In the genomic region with DNA sequence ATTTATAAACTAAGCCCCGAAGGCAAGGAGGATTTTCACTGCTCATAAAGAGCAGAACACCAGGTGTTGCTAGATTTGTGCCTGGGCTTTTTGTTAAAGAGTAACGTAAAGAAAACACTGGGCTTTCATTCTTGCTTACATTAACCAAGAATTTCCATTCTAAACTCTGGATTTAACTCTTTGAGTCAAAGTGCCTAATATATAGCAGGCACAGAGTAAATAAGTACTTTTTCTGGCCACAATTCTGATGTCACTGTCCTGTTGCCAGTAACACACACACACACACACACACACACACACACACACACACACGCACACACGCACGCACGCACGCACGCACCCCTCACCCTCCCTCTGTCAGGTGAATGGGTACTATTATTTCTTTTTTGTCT, we compare ENCODE assay signal across 13 mouse cellular contexts.
DNase-seq lines count a peak whose midpoint lies in the region; ATAC-seq and TF ChIP-seq lines count a peak whose summit lies in the region.
"Had no signal": no experiment of that assay in that cellular context is flagged by ENCODE, and none has a peak within 500 bp of the region (broad histone marks: within the 10 kb centered on the region; RNA-seq: fewer than 3 reads in every experiment).

No protein-coding gene starts in this region.

- H3K4me3 ChIP-seq in midbrain, embryonic 12.5 days = no peak overlapping the region
- no peak overlapping the region for H3K4me3 ChIP-seq in midbrain, embryonic 11.5 days (ENCODE audit: low read depth, low read length)
- H3K4me3 ChIP-seq in intestine, embryonic 16.5 days (ENCODE audit: low read length) = no peak overlapping the region
- H3K4me3 ChIP-seq in liver, embryonic 16.5 days (ENCODE audit: low read depth, low read length) = no peak overlapping the region
- no peak overlapping the region for H3K4me3 ChIP-seq in stomach, postnatal 0 days (ENCODE audit: low read depth, low read length)
- H3K4me3 ChIP-seq: gastrocnemius, adult 2 months; heart, embryonic 13.5 days; megakaryocyte, embryonic 14.5 days had no signal

- DNase-seq in midbrain, embryonic 11.5 days (ENCODE audit: low spot score, missing footprints) = no peak
- DNase-seq in stomach, postnatal 0 days (ENCODE audit: low spot score) = no peak
- no peak for DNase-seq in left cerebral cortex, adult 9 months (ENCODE audit: low spot score in 2 of 2)
- DNase-seq: cerebellum, adult 11 months; gastrocnemius, adult 2 months; lung, adult 18-20 months had no signal

- no peak for TF ChIP-seq EP300 in stomach, postnatal 0 days (optimal IDR thresholded peaks at IDR 0.05)

- no peak for TF ChIP-seq CTCF in stomach, postnatal 0 days (IDR thresholded peaks at IDR 0.05; ENCODE audit: low read depth)

- H3K27me3 ChIP-seq in midbrain, embryonic 12.5 days = no peaks in the 10 kb centered on the region
- H3K27me3 ChIP-seq in midbrain, embryonic 11.5 days (ENCODE audit: control insufficient read depth, insufficient read depth, low read length) = no peaks in the 10 kb centered on the region
- H3K27me3 ChIP-seq in intestine, embryonic 16.5 days (replicated peaks; ENCODE audit: control insufficient read depth, insufficient read depth, low read length) = no peaks in the 10 kb centered on the region
- no peaks in the 10 kb centered on the region for H3K27me3 ChIP-seq in liver, embryonic 16.5 days (ENCODE audit: control insufficient read depth, insufficient read depth, low read depth, low read length)
- no peaks in the 10 kb centered on the region for H3K27me3 ChIP-seq in stomach, postnatal 0 days (ENCODE audit: control insufficient read depth, insufficient read depth, low read length)
- H3K27me3 ChIP-seq: heart, embryonic 13.5 days; megakaryocyte, embryonic 14.5 days had no signal

- no peak for ATAC-seq in midbrain, embryonic 12.5 days (ENCODE audit: low FRiP score, low read depth)
- ATAC-seq in midbrain, embryonic 11.5 days (ENCODE audit: low FRiP score) = no peak
- peak; percentile 23; the same call in 1 of the 2 replicates for ATAC-seq in intestine, embryonic 16.5 days
- ATAC-seq in liver, embryonic 16.5 days (ENCODE audit: low read depth) = peak; percentile 61
- ATAC-seq in stomach, postnatal 0 days (ENCODE audit: low FRiP score, low TSS enrichment) = no peak
- ATAC-seq in erythroid progenitor cell, adult 5-6 weeks (replicated peaks; ENCODE audit: low FRiP score, poor library complexity, severe bottlenecking) = no peak
- ATAC-seq: inflammation-experienced regulatory T-cells, adult 6 months had no signal

- H3K9ac ChIP-seq in midbrain, embryonic 12.5 days (replicated peaks) = no peak overlapping the region
- H3K9ac ChIP-seq in midbrain, embryonic 11.5 days (ENCODE audit: low read length) = no peak overlapping the region
- no peak overlapping the region for H3K9ac ChIP-seq in intestine, embryonic 16.5 days (ENCODE audit: low read depth, low read length)
- H3K9ac ChIP-seq in liver, embryonic 16.5 days (ENCODE audit: low read depth, low read length) = no peak overlapping the region
- H3K9ac ChIP-seq in stomach, postnatal 0 days (ENCODE audit: low read length) = no peak overlapping the region
- H3K9ac ChIP-seq: heart, embryonic 13.5 days had no signal

- peaks cover 18% of the 10 kb centered on the region for H3K4me1 ChIP-seq in midbrain, embryonic 12.5 days
- H3K4me1 ChIP-seq in midbrain, embryonic 11.5 days (ENCODE audit: control insufficient read depth, insufficient read depth, low read length) = no peaks in the 10 kb centered on the region; the same call in 1 of the 2 replicates
- H3K4me1 ChIP-seq in intestine, embryonic 16.5 days (ENCODE audit: control insufficient read depth, insufficient read depth, low read length) = no peaks in the 10 kb centered on the region
- no peaks in the 10 kb centered on the region for H3K4me1 ChIP-seq in liver, embryonic 16.5 days (ENCODE audit: control insufficient read depth, low read depth, low read length)
- H3K4me1 ChIP-seq in stomach, postnatal 0 days (replicated peaks; ENCODE audit: control insufficient read depth, insufficient read depth) = no peaks in the 10 kb centered on the region
- H3K4me1 ChIP-seq: heart, embryonic 13.5 days; megakaryocyte, embryonic 14.5 days had no signal

- 73% methylated on average over 8 of the region's 8 CpGs for WGBS in midbrain, embryonic 12.5 days
- WGBS in midbrain, embryonic 11.5 days = 78% methylated on average over 8 of the region's 8 CpGs
- WGBS in intestine, embryonic 16.5 days = 52% methylated on average over 8 of the region's 8 CpGs
- 76% methylated on average over 8 of the region's 8 CpGs for WGBS in liver, embryonic 16.5 days (ENCODE audit: insufficient replicate concordance)
- WGBS in stomach, postnatal 0 days = 32% methylated on average over 8 of the region's 8 CpGs

- no peaks in the 10 kb centered on the region for H3K9me3 ChIP-seq in midbrain, embryonic 12.5 days
- no peaks in the 10 kb centered on the region for H3K9me3 ChIP-seq in midbrain, embryonic 11.5 days (ENCODE audit: control insufficient read depth, low read length)
- no peaks in the 10 kb centered on the region for H3K9me3 ChIP-seq in intestine, embryonic 16.5 days (ENCODE audit: control insufficient read depth, low read length)
- no peaks in the 10 kb centered on the region for H3K9me3 ChIP-seq in liver, embryonic 16.5 days (replicated peaks; ENCODE audit: control insufficient read depth, low read length)
- no peaks in the 10 kb centered on the region for H3K9me3 ChIP-seq in stomach, postnatal 0 days (ENCODE audit: control insufficient read depth, low read length)
- H3K9me3 ChIP-seq: heart, embryonic 13.5 days; megakaryocyte, embryonic 14.5 days had no signal

- H3K36me3 ChIP-seq in midbrain, embryonic 12.5 days = 0 out of 2 replicates have a peak, but pooled peaks cover 6% of the 10 kb centered on the region
- H3K36me3 ChIP-seq in midbrain, embryonic 11.5 days (ENCODE audit: control insufficient read depth, insufficient read depth, low read length) = no peaks in the 10 kb centered on the region
- H3K36me3 ChIP-seq in intestine, embryonic 16.5 days (ENCODE audit: control insufficient read depth, insufficient read depth, low read length) = no peaks in the 10 kb centered on the region
- no peaks in the 10 kb centered on the region for H3K36me3 ChIP-seq in liver, embryonic 16.5 days (ENCODE audit: control insufficient read depth, insufficient read depth)
- H3K36me3 ChIP-seq in stomach, postnatal 0 days (ENCODE audit: control insufficient read depth, insufficient read depth, low read length) = no peaks in the 10 kb centered on the region
- H3K36me3 ChIP-seq: heart, embryonic 13.5 days had no signal

- no peak overlapping the region for H3K4me2 ChIP-seq in midbrain, embryonic 12.5 days (replicated peaks)
- H3K4me2 ChIP-seq in midbrain, embryonic 11.5 days = no peak overlapping the region
- no peak overlapping the region for H3K4me2 ChIP-seq in intestine, embryonic 16.5 days (ENCODE audit: low read depth, low read length)
- 0 out of 2 replicates have a peak overlapping the region, but pooled peaks have one; percentile 24 for H3K4me2 ChIP-seq in liver, embryonic 16.5 days (ENCODE audit: low read depth, low read length)
- H3K4me2 ChIP-seq in stomach, postnatal 0 days (replicated peaks; ENCODE audit: low read depth) = peak overlapping the region; percentile 1; the same call in 1 of the 2 replicates
- H3K4me2 ChIP-seq: heart, embryonic 13.5 days had no signal

- H3K27ac ChIP-seq in midbrain, embryonic 12.5 days (replicated peaks) = peak overlapping the region; percentile 63; the same call in 1 of the 2 replicates
- no peak overlapping the region for H3K27ac ChIP-seq in midbrain, embryonic 11.5 days (ENCODE audit: low read depth, low read length)
- H3K27ac ChIP-seq in intestine, embryonic 16.5 days (ENCODE audit: low read length) = no peak overlapping the region
- H3K27ac ChIP-seq in liver, embryonic 16.5 days (ENCODE audit: low read length) = peak overlapping the region; percentile 74
- no peak overlapping the region for H3K27ac ChIP-seq in stomach, postnatal 0 days (replicated peaks)
- H3K27ac ChIP-seq: gastrocnemius, adult 2 months; heart, embryonic 13.5 days had no signal

Comparison
In these comparisons a context has a peak if more than half of its experiments do, and no peak if none do; other contexts are left out.
1. H3K27ac ChIP-seq: peak in midbrain, embryonic 12.5 days (single experiment) and liver, embryonic 16.5 days (single experiment); none in midbrain, embryonic 11.5 days (single experiment), intestine, embryonic 16.5 days (single experiment) and stomach, postnatal 0 days (single experiment).
2. ATAC-seq: peak in intestine, embryonic 16.5 days (single experiment) and liver, embryonic 16.5 days (single experiment); none in midbrain, embryonic 12.5 days (single experiment), midbrain, embryonic 11.5 days (single experiment), stomach, postnatal 0 days (single experiment) and erythroid progenitor cell, adult 5-6 weeks (single experiment).
3. H3K4me2 ChIP-seq: peak in liver, embryonic 16.5 days (single experiment) and stomach, postnatal 0 days (single experiment); none in midbrain, embryonic 12.5 days (single experiment), midbrain, embryonic 11.5 days (single experiment) and intestine, embryonic 16.5 days (single experiment).